Mouse (Mus musculus): ENCODE measurements around the gene Nsl1. TPM values are rescaled to one million over a fixed set of nuclear protein-coding genes. Genes with fewer than 3 reads are reported as not detected.

Gene Nsl1
- polyA plus RNA-seq (2014; fragmentation: Illumina TruSeq; extraction: RNeasy Lipid Tissue Mini Kit (QIAGEN cat#74804); ENCODE audit: insufficient read depth, low read depth, low replicate concordance) = 0.44 TPM

GRCm38 (mm10) chr1:191062781-191063485, at the start of gene Nsl1, which contains the start of gene Tatdn3:
TSS of gene Nsl1 (plus strand) at chr1:191063012.
TSS of gene Tatdn3 (minus strand) at chr1:191062932.

GRCm38 (mm10) chr1:191026021-191026713, 36.6 kb upstream of the Nsl1 start, which contains the start of gene Flvcr1:
TSS of gene Flvcr1 (minus strand) at chr1:191026158.

GRCm38 (mm10) chr1:191036554-191037334, 26.1 kb upstream of the Nsl1 start, which contains the start of gene Spata45:
TSS of gene Spata45 (plus strand) at chr1:191036639.

GRCm38 (mm10) chr1:191097802-191098747, 35.3 kb downstream of the Nsl1 start, which contains the start of gene Batf3:
TSS of gene Batf3 (plus strand) at chr1:191097847.

Other genes starting within 250 kb of the Nsl1 start
- gene Rps6kc1, start 151.2 kb upstream of the Nsl1 start, polyA plus RNA-seq (2014; fragmentation: Illumina TruSeq; extraction: RNeasy Lipid Tissue Mini Kit (QIAGEN cat#74804); ENCODE audit: insufficient read depth, low read depth, low replicate concordance) = 8.7 TPM
- gene Angel2, start 137.9 kb upstream of the Nsl1 start, polyA plus RNA-seq (2014; fragmentation: Illumina TruSeq; extraction: RNeasy Lipid Tissue Mini Kit (QIAGEN cat#74804); ENCODE audit: insufficient read depth, low read depth, low replicate concordance) = 17.1 TPM
- 0.06 TPM for gene Vash2, start 83.7 kb upstream of the Nsl1 start, polyA plus RNA-seq (2014; fragmentation: Illumina TruSeq; extraction: RNeasy Lipid Tissue Mini Kit (QIAGEN cat#74804); ENCODE audit: insufficient read depth, low read depth, low replicate concordance)
- gene Flvcr1, start 36.9 kb upstream of the Nsl1 start, polyA plus RNA-seq (2014; fragmentation: Illumina TruSeq; extraction: RNeasy Lipid Tissue Mini Kit (QIAGEN cat#74804); ENCODE audit: insufficient read depth, low read depth, low replicate concordance) = 8.9 TPM
- gene Spata45, start 26.4 kb upstream of the Nsl1 start, polyA plus RNA-seq (2014; fragmentation: Illumina TruSeq; extraction: RNeasy Lipid Tissue Mini Kit (QIAGEN cat#74804); ENCODE audit: insufficient read depth, low read depth, low replicate concordance) = not detected
- gene Tatdn3, start 80 bp upstream of the Nsl1 start, polyA plus RNA-seq (2014; fragmentation: Illumina TruSeq; extraction: RNeasy Lipid Tissue Mini Kit (QIAGEN cat#74804); ENCODE audit: insufficient read depth, low read depth, low replicate concordance) = 10.0 TPM
- gene Batf3, start 34.8 kb downstream of the Nsl1 start, polyA plus RNA-seq (2014; fragmentation: Illumina TruSeq; extraction: RNeasy Lipid Tissue Mini Kit (QIAGEN cat#74804); ENCODE audit: insufficient read depth, low read depth, low replicate concordance) = 5.5 TPM
- gene Fam71a, start 101.8 kb downstream of the Nsl1 start, polyA plus RNA-seq (2014; fragmentation: Illumina TruSeq; extraction: RNeasy Lipid Tissue Mini Kit (QIAGEN cat#74804); ENCODE audit: insufficient read depth, low read depth, low replicate concordance) = not detected
- gene Atf3, start 155.0 kb downstream of the Nsl1 start, polyA plus RNA-seq (2014; fragmentation: Illumina TruSeq; extraction: RNeasy Lipid Tissue Mini Kit (QIAGEN cat#74804); ENCODE audit: insufficient read depth, low read depth, low replicate concordance) = 12.8 TPM

Data from lung, adult 10 weeks (tissue).